Mouse (Mus musculus) heart, embryonic 16.5 days (tissue): ENCODE measurements at regions not wholly inside any gene's neighbourhood (a gene's known extent, or its start where the extent isn't known, plus 50 kb on each side); places are given as distances from the start of the nearest gene placed in this dataset.

Experiments
- ATAC-seq: fragments of 200-750 bp; cut with Nextera tagmentation; replicated peaks from 2 replicates; pipeline ENCODE4 v1.8.0; 2017; ENCODE audit warnings: moderate number of reproducible peaks; ENCODE audit not compliant: insufficient read depth, low FRiP score; ENCODE audit errors: extremely low read depth
- H3K27ac ChIP-seq: fragments of 300-500 bp; sonication (generic); 2 replicates; pipeline ENCODE4 v1.5.1; 2014; ENCODE audit warnings: mild to moderate bottlenecking, low read length, control low read depth, moderate library complexity
- H3K27me3 ChIP-seq: fragments of 300-500 bp; sonication (generic); 2 replicates; pipeline ENCODE4 v1.6.1; 2014; ENCODE audit warnings: low read length, mixed read lengths; ENCODE audit not compliant: control insufficient read depth, insufficient read depth
- H3K36me3 ChIP-seq: fragments of 300-500 bp; sonication (generic); 2 replicates; pipeline ENCODE4 v1.6.1; 2014; ENCODE audit not compliant: control insufficient read depth, insufficient read depth
- H3K4me1 ChIP-seq: fragments of 300-500 bp; sonication (generic); 2 replicates; pipeline ENCODE4 v1.6.1; 2014; ENCODE audit warnings: low read length, mixed read lengths; ENCODE audit not compliant: control insufficient read depth, insufficient read depth
- H3K4me2 ChIP-seq: fragments of 300-500 bp; sonication (generic); 2 replicates; pipeline ENCODE4 v1.6.1; 2014; ENCODE audit warnings: low read depth, mild to moderate bottlenecking, control low read depth, low read length
- H3K4me3 ChIP-seq: fragments of 300-500 bp; sonication (generic); 2 replicates; pipeline ENCODE4 v1.5.1; 2014; ENCODE audit warnings: mild to moderate bottlenecking, control low read depth, low read length
- H3K9ac ChIP-seq: fragments of 300-500 bp; sonication (generic); 2 replicates; pipeline ENCODE4 v1.6.1; 2014; ENCODE audit warnings: low read length, control low read depth
- H3K9me3 ChIP-seq: fragments of 300-500 bp; sonication (generic); replicated peaks from 2 replicates; pipeline ENCODE4 v1.6.1; 2016; ENCODE audit warnings: low read length; ENCODE audit not compliant: control insufficient read depth
- WGBS: fragments of 180-500 bp; shearing (Covaris S2); extraction: QIAGEN DNeasy Blood & Tissue Kit; methylation state at CpG from one replicate; pipeline ENCODE4 v1.1.7; 2014; 5-methylcytosine and 5-hydroxymethylcytosine counted together

- Histone ChIP-seq H3K27me3 (no peaks in the 10 kb centered on the region), H3K36me3 (no peaks in the 10 kb centered on the region), H3K4me2 (no peak overlapping the region), H3K27ac (no peak overlapping the region), H3K4me3 (no peak overlapping the region), H3K9me3 (no peaks in the 10 kb centered on the region), H3K9ac (no peak overlapping the region), H3K4me1 (no peaks in the 10 kb centered on the region)
- WGBS: 52% methylated on average over 2 of the region's 2 CpGs
- ATAC-seq: no peak
Measured at GRCm38 (mm10) chr5:38999700-39000099, 123.1 kb upstream of the Clnk start.

- no peaks in the 10 kb centered on the region for H3K36me3 ChIP-seq
- H3K9me3 ChIP-seq: no peaks in the 10 kb centered on the region
- H3K9ac ChIP-seq: no peak overlapping the region
- no peak overlapping the region for H3K4me3 ChIP-seq
- no peak overlapping the region for H3K27ac ChIP-seq
- H3K4me2 ChIP-seq: no peak overlapping the region
- H3K27me3 ChIP-seq: no peaks in the 10 kb centered on the region
- H3K4me1 ChIP-seq: no peaks in the 10 kb centered on the region
- ATAC-seq: no peak
- WGBS: 60% methylated on average over 6 of the region's 6 CpGs
Measured at GRCm38 (mm10) chr5:38972397-38973159, 96.0 kb upstream of the Clnk start.

GRCm38 (mm10) chr5:38970497-38970896 lies 93.9 kb upstream of the Clnk start:
- Histone ChIP-seq H3K27me3 (no peaks in the 10 kb centered on the region), H3K4me3 (no peak overlapping the region), H3K4me2 (no peak overlapping the region), H3K36me3 (no peaks in the 10 kb centered on the region), H3K9ac (no peak overlapping the region), H3K27ac (no peak overlapping the region), H3K4me1 (no peaks in the 10 kb centered on the region), H3K9me3 (no peaks in the 10 kb centered on the region)
- WGBS: 66% methylated on average over 4 of the region's 4 CpGs
- no peak for ATAC-seq

GRCm38 (mm10) chr5:38967010-38967409 lies 90.4 kb upstream of the Clnk start:
- no peaks in the 10 kb centered on the region for H3K27me3 ChIP-seq
- H3K9me3 ChIP-seq: no peaks in the 10 kb centered on the region
- no peak overlapping the region for H3K27ac ChIP-seq
- WGBS: 22% methylated on average over 1 of the region's 1 CpGs
- H3K9ac ChIP-seq: no peak overlapping the region
- no peaks in the 10 kb centered on the region for H3K4me1 ChIP-seq
- no peak overlapping the region for H3K4me3 ChIP-seq
- no peak overlapping the region for H3K4me2 ChIP-seq
- no peaks in the 10 kb centered on the region for H3K36me3 ChIP-seq
- ATAC-seq: no peak

- H3K9me3 ChIP-seq: no peaks in the 10 kb centered on the region
- no peak for ATAC-seq
Measured at GRCm38 (mm10) chr5:38964445-38964844, 87.8 kb upstream of the Clnk start.

GRCm38 (mm10) chr5:38950520-38951288 lies 74.1 kb upstream of the Clnk start:
- no peak overlapping the region for H3K9ac ChIP-seq
- no peak overlapping the region for H3K4me2 ChIP-seq
- no peak for ATAC-seq
- H3K27me3 ChIP-seq: no peaks in the 10 kb centered on the region
- 68% methylated on average over 9 of the region's 9 CpGs for WGBS
- H3K27ac ChIP-seq: no peak overlapping the region
- H3K9me3 ChIP-seq: no peaks in the 10 kb centered on the region
- H3K4me1 ChIP-seq: no peaks in the 10 kb centered on the region
- no peaks in the 10 kb centered on the region for H3K36me3 ChIP-seq
- no peak overlapping the region for H3K4me3 ChIP-seq

More at GRCm38 (mm10) chr5:38964445-38964844, 87.8 kb upstream of the Clnk start:
- Histone ChIP-seq H3K9ac (no peak overlapping the region), H3K36me3 (no peaks in the 10 kb centered on the region), H3K4me1 (no peaks in the 10 kb centered on the region), H3K4me2 (no peak overlapping the region), H3K27ac (no peak overlapping the region), H3K4me3 (no peak overlapping the region), H3K27me3 (no peaks in the 10 kb centered on the region)

- no peak overlapping the region for H3K4me2 ChIP-seq
- no peaks in the 10 kb centered on the region for H3K27me3 ChIP-seq
- ATAC-seq: no peak
- WGBS: 65% methylated on average over 5 of the region's 5 CpGs
- H3K27ac ChIP-seq: no peak overlapping the region
- no peaks in the 10 kb centered on the region for H3K36me3 ChIP-seq
- no peak overlapping the region for H3K4me3 ChIP-seq
- H3K9me3 ChIP-seq: no peaks in the 10 kb centered on the region
- no peak overlapping the region for H3K9ac ChIP-seq
- no peaks in the 10 kb centered on the region for H3K4me1 ChIP-seq
Measured at GRCm38 (mm10) chr5:38945903-38946686, 69.5 kb upstream of the Clnk start.

GRCm38 (mm10) chr5:38932382-38933079 lies 55.9 kb upstream of the Clnk start:
- H3K4me3 ChIP-seq: no peak overlapping the region
- no peak for ATAC-seq
- WGBS: 29% methylated on average over 7 of the region's 7 CpGs
- H3K27ac ChIP-seq: no peak overlapping the region
- H3K4me2 ChIP-seq: no peak overlapping the region
- H3K9me3 ChIP-seq: no peaks in the 10 kb centered on the region
- no peaks in the 10 kb centered on the region for H3K36me3 ChIP-seq
- no peak overlapping the region for H3K9ac ChIP-seq
- no peaks in the 10 kb centered on the region for H3K4me1 ChIP-seq
- no peaks in the 10 kb centered on the region for H3K27me3 ChIP-seq
